Mouse (Mus musculus) erythroblast, embryonic 14.5 days (primary cell): ENCODE measurements around the gene Lmna. TPM values are rescaled to one million over a fixed set of nuclear protein-coding genes. Genes with fewer than 3 reads are reported as not detected.

Experiments
- H3K27me3 ChIP-seq: 2 replicates; pipeline ENCODE4 v1.6.1; 2012; ENCODE audit warnings: inconsistent platforms; ENCODE audit not compliant: control insufficient read depth
- H3K36me3 ChIP-seq: 2 replicates; pipeline ENCODE4 v1.6.1; 2012; ENCODE audit warnings: mild to moderate bottlenecking, inconsistent platforms; ENCODE audit not compliant: control insufficient read depth
- H3K4me1 ChIP-seq: 2 replicates; pipeline ENCODE4 v1.6.1; 2012; ENCODE audit warnings: inconsistent platforms; ENCODE audit not compliant: control insufficient read depth
- H3K4me3 ChIP-seq: replicated peaks from 2 replicates; pipeline ENCODE3; 2012; ENCODE audit warnings: moderate library complexity, mild to moderate bottlenecking, inconsistent platforms
- H3K9me3 ChIP-seq: 2 replicates; pipeline ENCODE4 v1.6.1; 2012; ENCODE audit warnings: low read length, inconsistent platforms, mixed read lengths; ENCODE audit not compliant: control insufficient read depth
- GATA1 ChIP-seq: IDR thresholded peaks from 2 replicates; pipeline ENCODE4 v1.6.1; 2012; ENCODE audit warnings: low read length, inconsistent platforms, mixed read lengths
- TAL1 ChIP-seq: IDR thresholded peaks from 3 replicates; pipeline ENCODE4 v1.6.1; 2012; ENCODE audit warnings: low read length, inconsistent platforms, mixed read lengths
- polyA plus RNA-seq: library from polyadenylated mRNA; stranded (reverse); fragments of >175 nt; gene quantifications from 2 replicates; pipeline ENCODE4 v1.2.3, GENCODE M21; 2012

The Lmna gene
- polyA plus RNA-seq, 1 experiment, result 158 TPM

GRCm38 (mm10) chr3:88505081-88505480 is 4.7 kb downstream of the Lmna start:
- Histone ChIP-seq H3K36me3 (peaks cover 18% of the 10 kb centered on the region), H3K9me3 (no peaks in the 10 kb centered on the region), H3K4me3 (no peak overlapping the region), H3K27me3 (no peaks in the 10 kb centered on the region), H3K4me1 (peaks cover 74% of the 10 kb centered on the region)
- TF ChIP-seq TAL1 (no peak), GATA1 (no peak)

GRCm38 (mm10) chr3:88503881-88504746 is 5.6 kb downstream of the Lmna start:
- Histone ChIP-seq H3K9me3 (no peaks in the 10 kb centered on the region), H3K4me1 (peaks cover 73% of the 10 kb centered on the region), H3K36me3 (peaks cover 28% of the 10 kb centered on the region), H3K4me3 (no peak overlapping the region), H3K27me3 (no peaks in the 10 kb centered on the region)
- TF ChIP-seq TAL1 (no peak), GATA1 (no peak)

GRCm38 (mm10) chr3:88503505-88503863 is 6.3 kb downstream of the Lmna start:
- Histone ChIP-seq H3K4me1 (peaks cover 75% of the 10 kb centered on the region), H3K36me3 (peaks cover 34% of the 10 kb centered on the region), H3K9me3 (no peaks in the 10 kb centered on the region), H3K27me3 (no peaks in the 10 kb centered on the region), H3K4me3 (peak overlapping the region; percentile 83)
- TF ChIP-seq TAL1, result no peak
- TF ChIP-seq GATA1, result no peak

GRCm38 (mm10) chr3:88502641-88503504 is 6.9 kb downstream of the Lmna start:
- Histone ChIP-seq H3K4me1 (peaks cover 76% of the 10 kb centered on the region), H3K9me3 (no peaks in the 10 kb centered on the region), H3K27me3 (no peaks in the 10 kb centered on the region), H3K36me3 (peaks cover 41% of the 10 kb centered on the region), H3K4me3 (peak overlapping the region; percentile 83)
- TF ChIP-seq TAL1 (no peak), GATA1 (no peak)

GRCm38 (mm10) chr3:88502031-88502571 is 7.7 kb downstream of the Lmna start:
- Histone ChIP-seq H3K9me3 (no peaks in the 10 kb centered on the region), H3K4me1 (peaks cover 78% of the 10 kb centered on the region), H3K36me3 (peaks cover 48% of the 10 kb centered on the region), H3K27me3 (no peaks in the 10 kb centered on the region), H3K4me3 (peak overlapping the region; percentile 83)
- TF ChIP-seq GATA1 (no peak), TAL1 (no peak)

GRCm38 (mm10) chr3:88501366-88502030 is 8.3 kb downstream of the Lmna start:
- Histone ChIP-seq H3K27me3 (no peaks in the 10 kb centered on the region), H3K36me3 (peaks cover 53% of the 10 kb centered on the region), H3K9me3 (no peaks in the 10 kb centered on the region), H3K4me3 (peak overlapping the region; percentile 83), H3K4me1 (peaks cover 81% of the 10 kb centered on the region)
- TF ChIP-seq TAL1, result no peak
- TF ChIP-seq GATA1, result no peak

GRCm38 (mm10) chr3:88500655-88501365 is 8.9 kb downstream of the Lmna start:
- Histone ChIP-seq H3K4me3 (peak overlapping the region; percentile 83), H3K9me3 (no peaks in the 10 kb centered on the region), H3K4me1 (peaks cover 86% of the 10 kb centered on the region), H3K36me3 (peaks cover 59% of the 10 kb centered on the region), H3K27me3 (no peaks in the 10 kb centered on the region)
- TF ChIP-seq GATA1, result no peak
- no peak for TF ChIP-seq TAL1

GRCm38 (mm10) chr3:88500087-88500486 is 9.7 kb downstream of the Lmna start:
- no peaks in the 10 kb centered on the region for H3K27me3 ChIP-seq
- TF ChIP-seq GATA1 (no peak), TAL1 (no peak)
- H3K4me1 ChIP-seq, result peaks cover 87% of the 10 kb centered on the region
- peaks cover 67% of the 10 kb centered on the region for H3K36me3 ChIP-seq
- H3K9me3 ChIP-seq, result no peaks in the 10 kb centered on the region
- H3K4me3 ChIP-seq, result peak overlapping the region; percentile 83
